ENCODE assay signal across 8 mouse cellular contexts in the genomic region with DNA sequence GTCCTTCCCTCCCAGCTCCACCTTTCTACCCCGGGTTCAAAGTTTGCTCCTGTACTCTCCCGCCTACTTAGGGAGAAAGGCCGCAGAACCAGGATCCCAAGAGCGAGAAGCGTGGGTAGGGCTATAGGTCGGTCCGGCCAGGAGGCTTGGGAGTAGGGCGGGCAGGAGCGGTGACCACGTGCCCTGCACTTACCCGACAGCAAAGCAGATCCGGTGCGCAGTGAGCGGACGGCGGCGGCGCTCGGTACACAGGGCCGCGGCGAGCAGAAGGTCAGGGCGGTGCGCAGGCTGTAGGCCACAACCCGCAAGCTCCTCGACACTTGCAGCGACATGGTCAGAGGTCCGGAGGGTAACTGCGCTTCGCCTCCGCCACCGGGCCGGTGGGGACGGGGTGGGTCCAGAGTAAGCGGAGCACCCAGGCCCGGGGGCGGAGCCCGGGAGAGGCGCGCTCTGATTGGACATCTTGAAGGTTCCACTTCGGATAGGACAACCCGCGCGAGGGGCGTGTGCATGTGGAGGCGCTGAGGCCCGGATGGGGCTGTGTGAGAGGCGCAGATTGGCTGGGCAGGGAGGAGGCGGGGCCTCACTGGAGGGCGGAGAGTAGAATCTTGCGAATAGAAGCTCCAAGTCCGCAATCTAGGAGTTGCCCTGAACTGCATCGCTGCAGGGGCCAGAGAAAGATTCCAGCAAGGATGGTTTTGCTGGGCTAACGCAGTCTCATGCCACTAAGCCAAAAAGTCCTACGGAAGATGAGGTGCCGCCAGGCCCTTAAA. TPM values are rescaled to one million over a fixed set of nuclear protein-coding genes. Genes with fewer than 3 reads are reported as not detected.
DNase-seq lines count a peak whose midpoint lies in the region; ATAC-seq lines count a peak whose summit lies in the region.

Gene Gcsh (minus strand): TSS at position 443 of the 773 bp plus-strand sequence.

- H3K27me3 ChIP-seq in heart, embryonic 14.5 days (ENCODE audit: control insufficient read depth, insufficient read depth, low read length), result no peaks in the 10 kb centered on the region
- H3K27me3 ChIP-seq in liver, embryonic 13.5 days, result no peaks in the 10 kb centered on the region
- H3K27me3 ChIP-seq in stomach, embryonic 16.5 days (ENCODE audit: control insufficient read depth, insufficient read depth, low read length), result no peaks in the 10 kb centered on the region

- peak within 1 kb of the TSS; percentile 97 for H3K4me2 ChIP-seq in heart, embryonic 14.5 days (ENCODE audit: low read length)
- H3K4me2 ChIP-seq in liver, embryonic 13.5 days, result peak within 1 kb of the TSS; percentile 97
- H3K4me2 ChIP-seq in stomach, embryonic 16.5 days (ENCODE audit: low read depth, low read length), result peak within 1 kb of the TSS; percentile 70

- peaks cover 4 to 13% of the 10 kb centered on the region in 2 experiments for H3K4me1 ChIP-seq in heart, embryonic 14.5 days (ENCODE audit: control insufficient read depth in 2 of 2, insufficient read depth in 2 of 2, low read length in 2 of 2)
- H3K4me1 ChIP-seq in liver, embryonic 13.5 days (replicated peaks), result peaks cover 33% of the 10 kb centered on the region
- H3K4me1 ChIP-seq in stomach, embryonic 16.5 days (ENCODE audit: control insufficient read depth, insufficient read depth, low read length), result peaks cover 14% of the 10 kb centered on the region; the same call in 1 of the 2 replicates

- DNase-seq in c-Kit-negative CD71-positive TER-119-positive erythroid progenitor cells, embryonic 14.5 days (ENCODE audit: low read depth, low spot score), result peak; percentile 88
- DNase-seq in fibroblast of lung, adult 2 months (ENCODE audit: low read depth), result peak; percentile 96
- peak; percentile 100 for DNase-seq in kidney, postnatal 14 days
- DNase-seq in liver, embryonic 13.5 days, result peak; percentile 98
- peak; percentile 99 for DNase-seq in neural tube, embryonic 10.5 days (ENCODE audit: extremely low spot score, low spot score)

- H3K4me3 ChIP-seq in heart, embryonic 14.5 days (ENCODE audit: control insufficient read depth in 1 of 2, insufficient read depth in 1 of 2, low read depth in 1 of 2, low read length in 2 of 2), result peak within 1 kb of the TSS; percentile 66 to 80
- H3K4me3 ChIP-seq in liver, embryonic 13.5 days (replicated peaks), result peak within 1 kb of the TSS; percentile 71
- peak within 1 kb of the TSS; percentile 75 for H3K4me3 ChIP-seq in stomach, embryonic 16.5 days (replicated peaks; ENCODE audit: low read length)

- peak within 1 kb of the TSS; percentile 80 for H3K9ac ChIP-seq in heart, embryonic 14.5 days (ENCODE audit: low read length)
- peak within 1 kb of the TSS; percentile 75 for H3K9ac ChIP-seq in liver, embryonic 13.5 days
- H3K9ac ChIP-seq in stomach, embryonic 16.5 days (ENCODE audit: low read length), result peak within 1 kb of the TSS; percentile 76

- no peaks in the 10 kb centered on the region for H3K9me3 ChIP-seq in heart, embryonic 14.5 days (ENCODE audit: control insufficient read depth, low read length)
- H3K9me3 ChIP-seq in liver, embryonic 13.5 days (replicated peaks), result no peaks in the 10 kb centered on the region
- no peaks in the 10 kb centered on the region for H3K9me3 ChIP-seq in stomach, embryonic 16.5 days (replicated peaks; ENCODE audit: control insufficient read depth, low read length)

- ATAC-seq in CD4-positive, CD25-positive, alpha-beta regulatory T cell, adult 4 months, result peak; percentile 99
- ATAC-seq in heart, embryonic 14.5 days (ENCODE audit: insufficient number of reproducible peaks, insufficient read depth, low FRiP score, low read depth), result peak; percentile 100
- peak; percentile 99 for ATAC-seq in liver, embryonic 13.5 days (ENCODE audit: low read depth)
- ATAC-seq in stomach, embryonic 16.5 days (ENCODE audit: insufficient read depth, low FRiP score), result peak; percentile 100

- peak within 1 kb of the TSS; percentile 75 to 80 for H3K27ac ChIP-seq in heart, embryonic 14.5 days (replicated peaks in 1 of 2; ENCODE audit: control insufficient read depth in 1 of 2, insufficient read depth in 1 of 2, low read depth in 2 of 2, low read length in 2 of 2)
- peak within 1 kb of the TSS; percentile 72 for H3K27ac ChIP-seq in liver, embryonic 13.5 days
- H3K27ac ChIP-seq in stomach, embryonic 16.5 days (ENCODE audit: low read length), result peak within 1 kb of the TSS; percentile 73

- H3K36me3 ChIP-seq in heart, embryonic 14.5 days (ENCODE audit: control insufficient read depth, insufficient read depth, low read length), result peaks cover 6% of the 10 kb centered on the region
- peaks cover 18% of the 10 kb centered on the region for H3K36me3 ChIP-seq in liver, embryonic 13.5 days
- H3K36me3 ChIP-seq in stomach, embryonic 16.5 days (ENCODE audit: control insufficient read depth, insufficient read depth, low read length), result no peaks in the 10 kb centered on the region

- under 1% methylated on average over 56 of the region's 56 CpGs for WGBS in heart, embryonic 14.5 days
- under 1% methylated on average over 56 of the region's 56 CpGs for WGBS in liver, embryonic 13.5 days (ENCODE audit: insufficient replicate concordance)
- under 1% methylated on average over 56 of the region's 56 CpGs for WGBS in stomach, embryonic 16.5 days

RNA-seq across cellular contexts. Expression of gene Gcsh, which starts in this region (rescaled TPM):
- polyA plus RNA-seq in CD4-positive, CD25-positive, alpha-beta regulatory T cell, adult 4 months (2017; shearing (Covaris generic)), result 10 to 100 TPM; 23.1 to 28.6 TPM
- polyA plus RNA-seq in heart, embryonic 14.5 days (2014; fragmentation: Nextera tagmentation; extraction: Ambion mirVana), result 84.8 and 88.3 TPM in 2 replicates
- 90.2 and 91.0 TPM in 2 replicates for polyA plus RNA-seq in liver, embryonic 13.5 days (2015; fragmentation: Nextera tagmentation; extraction: Ambion mirVana)
- polyA plus RNA-seq in stomach, embryonic 16.5 days (2015; fragmentation: Nextera tagmentation; extraction: Ambion mirVana), result 118 and 130 TPM in 2 replicates

Comparison
In these comparisons a context has a peak if more than half of its experiments do, and no peak if none do; other contexts are left out.
1. Peak in every context shown above with its lines: DNase-seq, ATAC-seq, H3K4me3 ChIP-seq and H3K27ac ChIP-seq.